Mouse (Mus musculus) lung, postnatal 0 days (tissue): Measurements from ENCODE around the gene Olfr1162.

ENCODE experiments used
- CTCF ChIP-seq: IDR thresholded peaks from 2 replicates; pipeline ENCODE4 v1.5.1; 2016; ENCODE audit warnings: antibody characterized with exemption, mild to moderate bottlenecking
- EP300 ChIP-seq: IDR thresholded peaks from 2 replicates; pipeline ENCODE4 v1.6.1; 2016; ENCODE audit warnings: antibody characterized with exemption, mild to moderate bottlenecking, control low read depth

DNA sequence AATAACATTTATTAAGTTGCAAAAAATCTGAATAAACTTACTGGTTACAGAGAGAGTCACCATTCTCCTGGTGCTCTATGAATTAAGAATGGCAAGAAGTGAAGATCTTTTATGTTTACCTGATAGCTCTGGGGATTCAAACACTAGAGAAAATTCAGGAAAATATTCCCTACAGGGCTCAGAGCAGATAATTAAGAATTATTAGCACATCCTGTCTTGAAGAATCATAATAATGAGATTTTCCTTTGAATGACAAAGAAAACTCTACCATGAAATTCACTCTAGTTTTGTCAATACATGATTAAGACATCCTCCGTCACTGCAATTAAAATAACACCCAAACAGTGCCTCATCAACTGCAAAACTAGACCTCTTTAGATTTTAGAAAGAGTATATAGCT lies at the start of gene Olfr1162:
- TF ChIP-seq EP300 (no peak), CTCF (no peak)
